Mouse (Mus musculus) right cerebral cortex, postnatal 14 days (tissue): ENCODE results near the gene Ubr7.
A peak's percentile ranks its signal among the peaks of the same experiment; 100 is the strongest.

Experiments used
- DNase-seq: peaks from one replicate; pipeline ENCODE4 v3.0.0; 2022

Gene Ubr7

GRCm38 (mm10) chr12:102743589-102744574, 13.9 kb upstream of the Ubr7 start, which contains the start of the genes Moap1 and Tmem251:
Gene Moap1 (minus strand): TSS chr12:102743661.
Gene Tmem251 (plus strand): TSS chr12:102743762.
- peak; percentile 91 for DNase-seq

GRCm38 (mm10) chr12:102744839-102745238, 12.9 kb upstream of the Ubr7 start:
- DNase-seq = no peak

GRCm38 (mm10) chr12:102748256-102748655, 9.5 kb upstream of the Ubr7 start:
- DNase-seq = no peak

GRCm38 (mm10) chr12:102756304-102756703, 1.5 kb upstream of the Ubr7 start:
- peak; percentile 27 for DNase-seq

- no peak for DNase-seq
These were observed 595 bp upstream of the Ubr7 start for GRCm38 (mm10) chr12:102757055-102757688.

- no peak for DNase-seq
These were observed 613 bp downstream of the Ubr7 start, which contains the start of gene Gm20604 for GRCm38 (mm10) chr12:102758403-102758756. Gene Gm20604 (minus strand): TSS chr12:102758672.

GRCm38 (mm10) chr12:102758936-102759335, 1.2 kb downstream of the Ubr7 start:
- DNase-seq = no peak

- no peak for DNase-seq
These were observed 3.9 kb downstream of the Ubr7 start for GRCm38 (mm10) chr12:102761668-102762067.

- no peak for DNase-seq
These were observed 5.9 kb downstream of the Ubr7 start for GRCm38 (mm10) chr12:102763696-102764095.

GRCm38 (mm10) chr12:102769000-102769399, 11.2 kb downstream of the Ubr7 start:
- DNase-seq = no peak

- no peak for DNase-seq
These were observed 13.8 kb downstream of the Ubr7 start for GRCm38 (mm10) chr12:102771601-102772000.

GRCm38 (mm10) chr12:102772676-102773075, 14.9 kb downstream of the Ubr7 start:
- no peak for DNase-seq

- DNase-seq = no peak
These were observed 18.3 kb downstream of the Ubr7 start for GRCm38 (mm10) chr12:102776035-102776434.

- DNase-seq = no peak
These were observed 20.4 kb downstream of the Ubr7 start for GRCm38 (mm10) chr12:102778151-102778550.

- DNase-seq = no peak
These were observed 21.7 kb downstream of the Ubr7 start for GRCm38 (mm10) chr12:102779452-102779851.

- DNase-seq = no peak
These were observed 25.1 kb downstream of the Ubr7 start for GRCm38 (mm10) chr12:102782841-102783240.

- no peak for DNase-seq
These were observed 27.3 kb downstream of the Ubr7 start for GRCm38 (mm10) chr12:102784899-102785592.

GRCm38 (mm10) chr12:102785593-102785985, 27.8 kb downstream of the Ubr7 start:
- no peak for DNase-seq

- no peak for DNase-seq
These were observed 30.2 kb downstream of the Ubr7 start for GRCm38 (mm10) chr12:102787927-102788326.

GRCm38 (mm10) chr12:102799528-102799927, 41.8 kb downstream of the Ubr7 start:
- no peak for DNase-seq

- no peak for DNase-seq
These were observed 57.1 kb downstream of the Ubr7 start for GRCm38 (mm10) chr12:102814858-102815257.

GRCm38 (mm10) chr12:102826399-102826798, 68.6 kb downstream of the Ubr7 start:
- no peak for DNase-seq

GRCm38 (mm10) chr12:102827119-102827518, 69.4 kb downstream of the Ubr7 start:
- DNase-seq = no peak
